Mouse (Mus musculus) midbrain, postnatal 0 days (tissue): Measurements from ENCODE around the gene Btbd16. TPM values are rescaled to one million over a fixed set of nuclear protein-coding genes. Genes with fewer than 3 reads are reported as not detected.
A peak's percentile ranks its signal among the peaks of the same experiment; 100 is the strongest.

Experiments
- ATAC-seq: fragments of 200-750 bp; cut with Nextera tagmentation; 2 replicates; pipeline ENCODE4 v1.8.0; 2017; ENCODE audit warnings: moderate number of reproducible peaks, mild to moderate bottlenecking, moderate TSS enrichment, moderate library complexity; ENCODE audit not compliant: low FRiP score
- DNase-seq: peaks from one replicate; pipeline ENCODE4 v3.0.0-alpha.2; 2015; ENCODE audit warnings: low spot score
- H3K27ac ChIP-seq: fragments of 300-500 bp; sonication (generic); 2 replicates; pipeline ENCODE4 v1.5.1; 2014; ENCODE audit warnings: low read depth, mild to moderate bottlenecking, low read length, mixed read lengths
- H3K27me3 ChIP-seq: fragments of 300-500 bp; sonication (generic); 2 replicates; pipeline ENCODE4 v1.6.1; 2014; ENCODE audit warnings: low read length, control low read depth, mixed read lengths; ENCODE audit not compliant: insufficient read depth
- H3K36me3 ChIP-seq: fragments of 300-500 bp; sonication (generic); 2 replicates; pipeline ENCODE4 v1.6.1; 2014; ENCODE audit warnings: low read length, control low read depth, mixed read lengths; ENCODE audit not compliant: insufficient read depth
- H3K4me1 ChIP-seq: fragments of 300-500 bp; sonication (generic); 2 replicates; pipeline ENCODE4 v1.6.1; 2014; ENCODE audit warnings: mild to moderate bottlenecking, control low read depth, antibody characterized with exemption, low read length, mixed read lengths; ENCODE audit not compliant: insufficient read depth
- H3K4me2 ChIP-seq: fragments of 300-500 bp; sonication (generic); 2 replicates; pipeline ENCODE4 v1.6.1; 2014; ENCODE audit warnings: low read depth, mild to moderate bottlenecking, low read length, mixed read lengths; ENCODE audit not compliant: poor library complexity, severe bottlenecking
- H3K4me3 ChIP-seq: fragments of 300-500 bp; sonication (generic); 2 replicates; pipeline ENCODE4 v1.5.1; 2014; ENCODE audit warnings: low read depth, mild to moderate bottlenecking, low read length, moderate library complexity
- H3K9ac ChIP-seq: fragments of 300-500 bp; sonication (generic); replicated peaks from 2 replicates; pipeline ENCODE4 v1.6.1; 2014; ENCODE audit warnings: mild to moderate bottlenecking, low read length, moderate library complexity, mixed read lengths; ENCODE audit not compliant: poor library complexity, severe bottlenecking
- H3K9me3 ChIP-seq: fragments of 300-500 bp; sonication (generic); 2 replicates; pipeline ENCODE4 v1.6.1; 2016; ENCODE audit warnings: low read length, control low read depth
- CTCF ChIP-seq: IDR thresholded peaks from 2 replicates; pipeline ENCODE4 v1.5.1; 2016; ENCODE audit warnings: antibody characterized with exemption, mild to moderate bottlenecking
- WGBS: fragments of 180-500 bp; shearing (Covaris S2); extraction: QIAGEN DNeasy Blood & Tissue Kit; methylation state at CpG from one replicate; pipeline ENCODE4 v1.1.7; 2014; 5-methylcytosine and 5-hydroxymethylcytosine counted together
- polyA plus RNA-seq: library from polyadenylated mRNA; unstranded; fragments of >200 nt; fragmentation: Nextera tagmentation; extraction: Ambion mirVana; gene quantifications from 2 replicates; pipeline ENCODE4 v1.2.1, GENCODE M21; 2015
- total RNA-seq: library from RNA; depleted of rRNA; stranded (reverse); fragments of >200 nt; gene quantifications from 2 replicates; pipeline ENCODE4 v1.2.3, GENCODE M21; 2014

The Btbd16 gene
- total and polyA plus RNA-seq, 2 experiments from 2014 or later = 0.32 TPM; not detected in 1

DNA sequence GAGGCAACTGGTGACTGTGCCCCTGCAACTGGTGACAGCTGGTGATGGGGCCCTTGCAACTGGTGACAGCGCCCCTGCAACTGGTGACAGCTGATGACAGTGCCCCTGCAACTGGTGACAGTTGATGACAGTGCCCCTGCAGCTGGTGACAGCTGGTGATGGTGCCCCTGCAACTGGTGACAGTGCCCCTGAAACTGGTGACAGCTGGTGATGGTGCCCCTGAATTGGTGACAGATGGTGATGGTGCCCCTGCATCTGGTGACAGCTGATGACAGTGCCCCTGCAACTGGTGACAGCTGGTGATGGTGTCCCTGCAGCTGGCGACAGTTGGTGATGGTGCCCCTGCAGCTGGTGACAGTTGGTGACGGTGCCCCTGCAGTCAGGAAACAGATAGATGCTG is 52.5 kb downstream of the Btbd16 start:
- ATAC-seq (no peak), DNase-seq (no peak)
- H3K9ac ChIP-seq = no peak overlapping the region
- no peaks in the 10 kb centered on the region for H3K27me3 ChIP-seq
- H3K36me3 ChIP-seq = no peaks in the 10 kb centered on the region
- H3K4me3 ChIP-seq = no peak overlapping the region
- H3K9me3 ChIP-seq = no peaks in the 10 kb centered on the region
- no peak for TF ChIP-seq CTCF
- WGBS = 71% methylated on average over 3 of the region's 3 CpGs
- H3K4me1 ChIP-seq = no peaks in the 10 kb centered on the region
- no peak overlapping the region for H3K4me2 ChIP-seq
- no peak overlapping the region for H3K27ac ChIP-seq

GRCm38 (mm10) chr7:130827431-130827830 is 53.6 kb downstream of the Btbd16 start:
- peak; percentile 79 for DNase-seq
- H3K27me3 ChIP-seq = no peaks in the 10 kb centered on the region
- ATAC-seq = no peak
- H3K9ac ChIP-seq = no peak overlapping the region
- 45% methylated on average over 3 of the region's 3 CpGs for WGBS
- peak; percentile 83 for TF ChIP-seq CTCF
- H3K9me3 ChIP-seq = no peaks in the 10 kb centered on the region
- H3K4me1 ChIP-seq = no peaks in the 10 kb centered on the region
- H3K4me2 ChIP-seq = no peak overlapping the region
- no peak overlapping the region for H3K27ac ChIP-seq
- no peaks in the 10 kb centered on the region for H3K36me3 ChIP-seq
- no peak overlapping the region for H3K4me3 ChIP-seq

DNA sequence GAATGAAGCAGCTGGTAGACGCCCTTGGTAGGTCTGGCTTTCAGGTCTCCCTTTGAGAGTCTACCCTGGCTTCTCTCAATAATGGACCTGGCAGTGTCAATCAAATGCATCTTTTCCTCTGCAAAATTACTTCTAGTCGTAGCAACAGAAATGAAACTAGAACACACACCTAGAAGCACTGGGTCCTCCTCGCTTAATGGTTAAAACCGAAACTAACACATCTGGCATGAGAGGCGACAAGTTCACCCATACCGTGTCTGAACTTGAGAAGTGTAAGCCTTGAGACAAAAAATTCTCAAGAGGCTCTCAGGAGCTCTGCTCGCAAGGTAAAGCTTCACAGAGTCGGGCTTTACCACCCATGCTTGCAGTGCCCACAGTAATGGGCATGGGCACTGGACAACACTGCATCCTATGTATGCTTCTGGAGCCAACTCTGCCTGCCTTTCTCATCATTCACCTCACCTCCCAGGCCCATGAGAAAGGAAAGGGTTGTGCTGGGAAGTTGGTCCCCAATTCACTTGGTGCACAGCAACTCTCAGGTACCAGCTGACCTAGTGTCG is 54.1 kb downstream of the Btbd16 start:
- H3K36me3 ChIP-seq = no peaks in the 10 kb centered on the region
- ATAC-seq (no peak), DNase-seq (no peak)
- no peak for TF ChIP-seq CTCF
- H3K9me3 ChIP-seq = no peaks in the 10 kb centered on the region
- H3K4me1 ChIP-seq = no peaks in the 10 kb centered on the region
- 93% methylated on average over 9 of the region's 9 CpGs for WGBS
- H3K4me3 ChIP-seq = no peak overlapping the region
- no peaks in the 10 kb centered on the region for H3K27me3 ChIP-seq
- no peak overlapping the region for H3K4me2 ChIP-seq
- H3K9ac ChIP-seq = no peak overlapping the region
- no peak overlapping the region for H3K27ac ChIP-seq

DNA sequence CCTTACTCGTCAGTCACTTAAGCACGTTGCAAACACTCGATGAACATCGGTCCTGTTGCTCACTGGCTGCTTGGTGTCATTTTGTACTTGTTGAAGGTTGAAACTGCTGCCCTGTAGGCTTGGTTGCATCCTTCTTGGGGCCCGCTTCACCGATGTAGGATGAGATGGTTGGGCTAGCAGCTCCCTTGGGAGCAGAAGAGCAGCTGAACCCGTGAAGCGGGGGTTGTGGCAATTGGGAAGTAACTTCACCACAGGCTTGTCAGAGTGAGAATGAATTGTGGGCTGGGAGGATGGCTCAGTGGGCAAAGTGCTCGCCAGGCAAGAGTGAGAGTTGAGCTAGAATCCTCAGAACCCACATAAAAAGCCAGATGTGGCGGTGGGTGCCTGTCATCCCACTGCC is 54.6 kb downstream of the Btbd16 start:
- TF ChIP-seq CTCF = no peak
- Histone ChIP-seq H3K9ac (no peak overlapping the region), H3K27me3 (no peaks in the 10 kb centered on the region), H3K4me3 (no peak overlapping the region), H3K27ac (no peak overlapping the region), H3K4me2 (no peak overlapping the region), H3K9me3 (no peaks in the 10 kb centered on the region), H3K36me3 (no peaks in the 10 kb centered on the region), H3K4me1 (no peaks in the 10 kb centered on the region)
- ATAC-seq = no peak
- no peak for DNase-seq
- 90% methylated on average over 10 of the region's 10 CpGs for WGBS

- Histone ChIP-seq H3K4me3 (no peak overlapping the region), H3K36me3 (no peaks in the 10 kb centered on the region), H3K4me1 (no peaks in the 10 kb centered on the region), H3K9ac (no peak overlapping the region), H3K27ac (no peak overlapping the region), H3K27me3 (no peaks in the 10 kb centered on the region; the same call in 1 of the 2 replicates), H3K9me3 (no peaks in the 10 kb centered on the region), H3K4me2 (no peak overlapping the region)
- ATAC-seq = no peak
- 95% methylated on average over 5 of the region's 5 CpGs for WGBS
- no peak for TF ChIP-seq CTCF
- DNase-seq = no peak
These were observed 57.7 kb downstream of the Btbd16 start for GRCm38 (mm10) chr7:130831586-130831985.

DNA sequence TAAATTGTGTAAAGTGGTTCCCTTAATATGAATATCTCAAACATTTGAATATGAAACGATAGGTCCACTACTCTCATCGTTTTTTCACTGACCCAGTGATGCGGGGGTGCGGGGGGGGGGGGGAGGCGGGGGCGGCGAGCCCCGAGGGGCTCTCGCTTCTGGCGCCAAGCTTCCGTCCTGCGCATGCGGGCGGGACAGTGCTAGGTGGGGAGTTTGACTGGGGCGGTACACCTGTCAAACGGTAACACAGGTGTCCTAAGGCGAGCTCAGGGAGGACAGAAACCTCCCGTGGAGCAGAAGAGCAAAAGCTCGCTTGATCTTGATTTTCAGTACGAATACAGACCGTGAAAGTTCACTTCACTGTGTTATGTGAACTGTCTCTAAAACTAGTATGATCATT is 60.4 kb downstream of the Btbd16 start:
- peak; percentile 78 for DNase-seq

More for the DNA sequence above, 60.4 kb downstream of the Btbd16 start:
- Histone ChIP-seq H3K4me1 (peaks cover 10% of the 10 kb centered on the region; the same call in 1 of the 2 replicates), H3K9me3 (no peaks in the 10 kb centered on the region), H3K4me3 (no peak overlapping the region), H3K36me3 (no peaks in the 10 kb centered on the region), H3K4me2 (0 out of 2 replicates have a peak overlapping the region, but pooled peaks have one; percentile 0), H3K9ac (no peak overlapping the region), H3K27me3 (no peaks in the 10 kb centered on the region; the same call in 1 of the 2 replicates), H3K27ac (no peak overlapping the region)
- ATAC-seq = peak; percentile 97
- TF ChIP-seq CTCF = no peak
- 12% methylated on average over 20 of the region's 21 CpGs for WGBS
